Mouse (Mus musculus) left cerebral cortex, postnatal 25 days (tissue): ENCODE measurements around the gene Eapp. TPM values are rescaled to one million over a fixed set of nuclear protein-coding genes. Genes with fewer than 3 reads are reported as not detected.
"Not testable (repeated sequence)": the region's sequence is repeated elsewhere in the genome, so short reads cannot be mapped to it uniquely, and the experiment has no call there.

Experiments
- DNase-seq, 2 experiments: peaks; one replicate each; pipeline ENCODE4 v3.0.0; 2022; ENCODE audit warnings: low spot score in 2 of 2, mixed read lengths in 1 of 2
- intact Hi-C: fragments of 180-260 bp; cut with DNase I; formaldehyde crosslinking; loops from one replicate; pipeline ENCODE4 v1.15.1; 2025
- total RNA-seq, 2 experiments: library from RNA; stranded (reverse); gene quantifications; 2 replicates each; pipeline ENCODE4 v1.2.3; 2021

Gene Eapp
- total RNA-seq, 2 experiments from 2014 or later = 37.0 to 41.3 TPM

DNA sequence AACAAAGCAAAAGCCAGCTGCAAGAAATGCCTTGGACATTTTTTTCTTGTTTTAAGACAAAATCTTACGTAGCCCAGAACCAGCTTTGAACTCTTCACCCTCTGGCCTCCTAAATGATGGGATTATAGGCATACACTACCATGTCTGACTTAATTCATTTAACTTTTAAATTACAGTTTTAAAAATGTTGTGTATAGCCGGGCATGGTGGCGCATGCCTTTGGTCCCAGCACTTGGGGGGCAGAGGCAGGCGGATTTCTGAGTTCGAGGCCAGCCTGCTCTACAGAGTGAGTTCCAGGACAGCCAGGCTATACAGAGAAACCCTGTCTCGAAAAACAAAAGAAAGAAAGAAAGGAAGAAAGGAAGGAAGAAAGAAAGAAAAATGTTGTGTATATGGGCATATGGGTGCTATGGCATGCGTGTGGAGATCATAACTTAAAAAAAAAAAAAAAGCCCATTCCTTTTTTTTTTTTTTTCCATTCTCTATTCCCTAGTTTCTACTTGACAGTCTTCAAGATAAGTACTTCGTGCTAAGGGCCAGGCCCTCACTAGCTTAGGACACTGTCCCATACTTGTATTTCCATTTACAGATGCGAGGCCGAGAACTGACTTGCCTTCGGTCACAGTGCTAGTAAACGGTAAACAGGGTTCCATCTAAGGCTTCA is 718 bp downstream of the Eapp start:
- intact Hi-C loops = loop anchor here (10.0 kb wide), 1 partner anchor 50 kb away; no protein-coding TSS in a partner anchor
- no peak for DNase-seq

DNA sequence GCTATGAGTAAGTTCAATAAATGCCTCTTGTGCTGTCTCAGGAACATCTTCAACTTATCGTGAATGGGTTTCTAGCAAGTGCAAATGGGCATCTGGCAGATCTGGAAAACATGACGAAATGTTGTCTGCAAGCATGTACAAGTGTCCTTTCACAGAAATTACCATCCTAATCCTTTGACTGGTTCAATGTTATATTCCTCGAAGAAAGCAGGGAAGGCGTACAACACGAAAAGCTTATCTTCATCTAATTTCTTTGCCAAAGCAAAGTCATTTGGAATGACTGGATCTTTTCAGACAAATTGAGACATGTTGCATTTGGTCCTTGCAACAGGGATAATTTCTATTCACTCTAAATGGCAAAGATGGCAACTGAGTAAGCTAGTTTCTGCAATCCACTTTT is 6.6 kb downstream of the Eapp start:
- no peak for DNase-seq
- intact Hi-C loops = no loop called here

DNA sequence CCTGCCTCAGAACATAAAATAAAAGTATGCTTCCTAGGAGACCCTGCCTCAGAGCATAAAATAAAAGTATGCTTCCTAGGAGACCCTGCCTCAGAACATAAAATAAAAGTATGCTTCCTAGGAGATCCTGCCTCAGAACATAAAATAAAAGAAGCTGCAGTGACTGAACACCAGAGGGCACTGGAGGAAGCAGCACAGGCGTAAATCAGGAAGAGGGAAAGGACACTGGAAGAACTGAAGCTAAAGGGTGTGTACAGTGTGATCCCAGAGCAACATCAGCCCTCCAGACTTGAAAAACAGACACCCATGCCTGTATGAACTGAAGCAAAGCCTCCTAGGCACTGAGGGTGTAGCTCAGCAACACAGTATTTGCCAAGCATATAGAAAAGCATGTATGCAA is 12.5 kb downstream of the Eapp start:
- intact Hi-C loops = no loop called here

DNA sequence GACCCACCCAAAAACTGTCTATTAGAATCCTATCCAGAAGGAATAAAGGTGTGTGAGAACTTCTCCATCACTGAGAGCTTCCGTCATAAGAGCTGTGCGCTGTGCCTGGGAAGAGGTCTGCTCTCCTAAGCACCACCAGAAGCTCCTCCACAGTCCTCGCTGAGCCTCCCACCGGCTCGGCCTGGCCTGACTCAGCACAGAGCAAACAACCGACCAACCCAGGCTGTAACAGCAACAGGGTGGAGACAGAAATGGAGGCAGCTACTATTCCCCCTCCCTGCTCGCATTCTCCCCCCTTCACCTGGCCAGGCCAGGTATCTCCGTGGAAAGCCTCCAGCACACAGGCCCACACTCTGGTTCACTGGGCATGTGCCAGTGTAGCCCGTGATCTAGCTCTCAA is 19.0 kb downstream of the Eapp start:
- intact Hi-C loops = no loop called here

More for the DNA sequence above, 12.5 kb downstream of the Eapp start:
- no peak for DNase-seq

DNA sequence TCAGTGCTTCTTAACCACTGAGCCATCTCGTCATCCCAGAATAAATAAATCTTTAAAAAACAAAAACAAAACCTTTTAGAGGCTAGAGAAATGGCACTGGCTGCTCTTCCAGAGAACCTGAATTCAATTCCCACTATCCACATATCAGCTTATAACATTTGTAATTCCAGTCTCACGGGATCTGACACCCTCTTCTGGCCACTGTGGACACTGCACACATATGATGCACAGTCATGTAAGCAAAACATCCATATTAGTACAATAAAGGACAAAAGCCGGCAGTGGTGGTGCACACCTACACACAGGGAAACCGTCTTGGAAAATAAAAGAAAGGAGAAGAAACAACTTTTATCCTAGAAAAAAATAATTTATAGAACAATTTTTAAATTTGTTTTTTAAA is 20.3 kb downstream of the Eapp start:
- DNase-seq = no peak
- intact Hi-C loops = no loop called here

More for the DNA sequence above, 19.0 kb downstream of the Eapp start:
- no peak for DNase-seq

DNA sequence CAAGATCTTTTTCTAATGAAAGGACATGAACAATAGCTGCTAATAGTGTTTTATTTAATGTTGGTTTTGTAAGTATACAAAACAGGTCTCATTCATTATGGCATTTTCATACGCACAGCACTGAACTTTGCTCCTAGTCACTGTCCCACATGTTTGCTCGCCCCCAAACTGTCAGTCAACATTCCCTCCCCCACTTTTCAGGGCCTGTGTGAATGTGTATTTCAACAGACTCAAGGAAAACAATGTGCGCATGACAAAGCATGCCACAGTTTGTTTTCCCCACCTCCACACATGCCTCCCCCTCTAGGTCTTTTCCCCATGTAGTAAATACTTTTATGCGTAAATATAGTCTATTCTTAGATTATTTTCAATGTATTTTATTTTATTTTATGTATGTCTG is 24.4 kb downstream of the Eapp start:
- intact Hi-C loops = no loop called here
- DNase-seq = no peak

DNA sequence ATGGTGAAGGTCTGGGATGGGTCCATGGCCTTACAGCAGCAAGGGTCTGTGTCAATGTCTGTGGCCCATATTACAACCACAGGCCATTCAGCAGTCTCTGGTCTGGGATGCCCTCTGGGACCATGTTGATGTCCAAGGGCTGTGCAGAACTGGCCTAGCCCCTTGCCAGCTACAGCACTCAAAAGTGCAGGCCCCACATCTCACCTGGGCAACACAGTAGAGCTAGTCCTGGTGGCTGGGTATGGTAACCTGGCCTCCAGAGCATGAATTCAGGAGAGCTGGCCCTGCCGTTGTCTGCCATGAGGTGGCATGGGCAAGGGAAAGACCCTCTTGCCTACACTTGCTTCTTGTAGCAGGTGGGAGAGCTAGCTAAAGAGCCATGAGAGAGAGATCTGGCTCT is 27.6 kb downstream of the Eapp start:
- no peak for DNase-seq
- intact Hi-C loops = no loop called here

DNA sequence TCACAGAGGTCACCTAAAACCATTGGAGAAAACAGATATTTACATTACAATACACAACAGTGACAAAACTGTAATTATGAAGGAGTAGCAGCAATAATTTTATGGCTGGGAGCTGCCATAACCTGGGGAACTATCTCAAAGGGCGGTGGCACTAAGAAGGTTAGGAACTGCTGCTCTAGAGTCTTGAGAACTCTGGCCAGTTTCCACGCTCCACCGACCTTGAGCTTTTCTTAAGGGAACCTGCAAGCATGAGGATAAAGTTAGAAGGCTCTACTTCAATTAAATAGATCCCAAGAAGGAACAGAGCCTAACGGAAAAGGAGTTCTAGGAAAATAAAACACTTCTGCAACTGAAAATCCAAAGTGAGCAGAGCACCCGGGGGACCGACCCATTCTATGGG is 30.2 kb downstream of the Eapp start:
- intact Hi-C loops = no loop called here
- no peak for DNase-seq

DNA sequence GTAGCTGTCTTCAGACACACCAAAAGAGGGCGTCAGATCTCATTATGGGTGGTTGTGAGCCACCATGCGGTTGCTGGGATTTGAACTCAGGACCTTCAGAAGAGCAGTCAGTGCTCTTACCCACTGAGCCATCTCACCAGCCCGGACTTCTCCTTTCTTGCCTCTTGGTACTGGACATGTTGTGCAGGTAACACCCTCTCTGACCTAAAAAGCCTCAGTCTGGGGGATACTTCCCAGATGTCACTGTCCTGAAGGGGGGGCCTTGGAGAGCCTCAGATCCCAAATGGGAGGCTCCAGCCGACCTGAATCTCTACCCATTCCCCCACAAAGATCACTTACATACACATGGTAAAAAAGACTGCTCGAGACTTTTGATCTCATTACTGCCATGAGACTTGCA is 34.2 kb downstream of the Eapp start:
- intact Hi-C loops, DNase-seq: not testable (repeated sequence)

DNA sequence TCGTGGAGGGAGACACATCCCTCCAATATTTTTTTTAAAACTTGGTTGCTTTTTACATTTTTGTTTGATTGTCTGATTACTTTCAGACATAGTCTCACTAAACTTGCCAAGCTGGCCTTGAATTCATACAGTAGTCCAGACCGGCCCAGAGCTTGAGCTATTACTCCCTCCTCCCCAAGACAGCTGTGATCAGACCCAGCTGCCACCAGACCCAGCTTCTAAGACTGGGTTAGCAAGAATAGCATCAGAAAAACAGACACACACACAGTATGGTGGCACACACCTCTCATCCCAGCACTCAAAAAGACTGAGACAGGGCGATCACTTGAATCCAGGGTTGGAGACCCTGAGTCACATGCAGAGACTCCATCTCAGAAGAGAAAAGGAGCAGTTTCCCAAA is 35.8 kb downstream of the Eapp start:
- no peak for DNase-seq
- intact Hi-C loops = no loop called here

DNA sequence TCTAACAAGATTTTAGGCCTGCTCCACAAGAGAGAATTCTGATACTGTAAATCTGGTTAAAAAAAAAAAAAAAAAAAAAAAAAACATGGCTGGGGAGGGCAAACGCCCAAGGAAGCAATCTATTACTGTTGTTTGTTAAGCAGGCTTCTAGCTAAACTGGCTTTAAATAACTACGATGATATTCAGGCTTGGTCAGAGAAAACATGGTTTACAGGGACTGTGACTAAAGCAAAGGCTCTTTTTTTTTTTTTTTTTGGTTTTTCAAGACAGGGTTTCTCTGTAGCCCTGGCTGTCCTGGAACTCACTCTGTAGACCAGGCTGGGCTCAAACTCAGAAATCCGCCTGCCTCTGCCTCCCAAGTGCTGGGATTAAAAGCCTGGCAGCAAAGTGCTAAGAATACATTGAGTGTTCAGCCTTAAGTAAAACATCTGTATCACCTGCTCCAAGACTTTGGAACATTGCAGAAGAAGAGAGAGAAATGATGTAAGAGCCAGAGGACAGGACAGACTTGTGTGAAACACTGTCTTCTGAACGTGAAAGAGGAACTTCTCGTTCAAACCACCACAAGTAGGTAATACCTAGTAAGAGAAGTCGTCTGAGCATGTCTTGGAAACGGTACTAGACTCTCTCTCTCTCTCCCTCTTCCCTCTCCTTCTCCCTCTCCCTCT is 37.1 kb downstream of the Eapp start:
- DNase-seq = no peak
- intact Hi-C loops = no loop called here

DNA sequence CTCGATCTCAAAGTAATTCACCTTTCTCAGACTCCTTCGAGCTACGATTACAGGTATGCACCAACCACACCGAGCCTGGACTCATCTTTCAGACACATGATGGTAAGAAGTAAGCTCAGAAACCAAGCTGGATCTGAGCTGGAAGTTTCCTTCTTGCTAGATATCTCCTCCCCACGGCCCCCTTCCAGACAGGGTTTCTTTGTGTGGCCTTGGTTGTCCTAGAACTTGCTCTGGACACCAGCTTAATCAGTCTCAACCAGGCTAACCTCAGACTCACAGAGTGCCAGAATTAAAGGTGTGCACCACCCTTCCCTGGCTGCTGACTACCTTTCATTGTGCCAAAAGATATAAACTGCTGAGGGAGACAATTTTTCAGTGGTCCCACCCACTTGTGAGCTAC is 37.7 kb downstream of the Eapp start:
- intact Hi-C loops = no loop called here
- DNase-seq = no peak

DNA sequence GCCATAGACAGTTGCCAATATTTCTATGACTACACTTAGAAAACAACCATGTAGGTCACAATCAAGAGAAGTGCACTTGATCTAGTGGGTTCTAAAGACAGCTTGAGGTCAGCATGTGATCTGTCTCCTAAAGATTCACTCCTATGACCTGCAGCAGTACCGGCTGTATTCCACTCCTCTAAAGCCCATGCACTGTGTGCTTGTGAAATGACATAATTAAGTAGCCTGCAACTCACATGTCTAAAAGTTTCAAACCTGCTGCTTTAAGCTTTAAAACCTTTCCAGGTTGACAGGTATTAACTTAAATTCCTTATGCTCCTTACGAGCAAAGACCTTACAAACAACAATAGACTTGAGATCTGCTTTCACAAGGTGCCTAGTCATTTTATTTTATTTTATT is 38.5 kb downstream of the Eapp start:
- intact Hi-C loops = no loop called here
- DNase-seq = peak in 1 of 2 experiments; percentile 6

DNA sequence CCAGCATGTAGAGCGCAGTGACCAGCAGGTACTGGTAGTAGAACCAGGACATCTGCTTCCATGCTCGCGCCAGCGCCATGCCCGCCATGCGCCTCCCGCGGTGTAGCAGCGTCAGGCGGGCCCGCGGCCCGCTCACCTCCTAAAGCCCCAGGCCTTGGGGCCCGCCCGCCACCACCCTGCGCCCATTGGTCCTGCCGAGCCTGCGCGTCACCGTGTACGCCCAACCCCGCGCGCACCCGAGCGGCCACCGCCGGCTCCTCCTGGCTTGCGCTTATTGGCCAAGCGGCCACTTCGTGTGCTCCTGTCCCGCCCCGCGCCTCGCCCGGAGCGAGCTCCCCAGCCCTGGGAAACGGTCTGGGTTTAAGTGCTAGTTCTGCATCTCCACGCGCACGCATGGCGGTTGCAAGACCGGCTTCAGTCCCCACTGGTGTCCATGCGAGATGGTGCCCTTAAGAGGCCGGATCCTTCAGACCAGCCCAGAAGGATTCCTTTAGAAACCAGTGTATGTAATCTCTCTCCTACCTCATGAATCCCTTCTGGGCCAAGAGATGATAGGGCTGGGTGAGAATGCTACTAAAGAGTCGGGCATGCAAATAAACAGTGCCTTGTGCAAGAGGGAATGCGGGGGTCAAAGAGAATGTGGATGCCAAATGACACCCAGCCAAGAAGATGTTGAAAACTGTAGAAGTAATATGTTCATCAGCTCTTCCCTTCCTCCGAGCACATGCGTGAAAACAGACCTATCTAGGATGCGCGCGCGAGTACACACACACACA is 39.1 kb downstream of the Eapp start, which contains the start of gene Sptssa:
Gene Sptssa (minus strand): TSS at position 178 of the 776 bp plus-strand sequence.
- peak; percentile 95 to 98 for DNase-seq
- intact Hi-C loops = no loop called here

DNA sequence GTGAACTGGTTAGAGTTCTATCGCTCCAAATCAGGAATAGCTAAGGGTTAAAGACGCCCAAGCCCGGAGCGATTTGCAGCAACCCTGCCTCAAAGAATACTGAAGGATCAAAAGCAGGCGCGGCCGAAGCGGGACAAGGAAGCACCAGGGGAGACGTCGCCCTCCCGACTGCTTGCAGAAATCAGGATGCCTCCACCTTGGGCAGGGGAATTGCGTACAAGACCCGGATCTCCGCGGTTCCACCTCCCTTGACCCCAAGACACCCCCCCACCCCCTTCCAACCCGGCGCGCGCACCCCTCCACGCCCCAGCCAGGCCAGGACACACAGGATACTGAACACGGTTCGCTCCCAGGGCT is 39.7 kb downstream of the Eapp start:
- intact Hi-C loops = no loop called here
- no peak for DNase-seq

DNA sequence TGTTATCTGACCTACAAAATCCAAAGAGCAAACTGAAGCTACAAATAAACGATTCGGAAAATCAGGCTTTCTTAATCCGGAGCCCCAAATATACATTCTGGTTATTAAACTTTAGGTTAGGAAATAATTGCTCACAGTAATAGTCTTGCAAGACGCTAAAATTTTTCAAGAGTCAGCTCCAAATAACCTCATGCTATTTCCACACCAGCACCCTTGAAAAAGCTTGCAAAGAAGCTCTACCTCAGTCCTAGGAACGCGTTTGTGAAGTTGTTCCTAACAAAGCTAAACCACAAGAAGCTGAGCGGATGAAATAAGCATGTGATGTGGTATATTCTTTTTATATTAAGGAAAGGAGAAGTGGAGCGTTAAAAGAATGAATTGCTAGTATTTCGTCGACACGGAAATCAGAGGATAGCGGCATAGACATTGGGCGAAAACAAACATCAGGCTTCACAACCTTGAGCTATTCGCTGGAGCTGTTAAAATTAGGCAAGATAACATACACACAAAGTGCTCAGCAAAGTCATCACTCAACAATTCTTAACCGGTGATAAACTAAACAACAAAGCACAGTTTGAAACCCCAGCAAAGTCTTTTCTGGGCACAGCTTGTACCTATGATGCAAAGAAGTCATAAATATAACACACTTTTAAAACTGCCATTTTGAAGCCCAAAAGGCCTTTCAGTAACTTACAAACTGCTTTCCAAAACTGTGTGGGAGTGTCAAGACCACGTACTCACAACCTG is 40.2 kb downstream of the Eapp start:
- intact Hi-C loops = no loop called here

DNA sequence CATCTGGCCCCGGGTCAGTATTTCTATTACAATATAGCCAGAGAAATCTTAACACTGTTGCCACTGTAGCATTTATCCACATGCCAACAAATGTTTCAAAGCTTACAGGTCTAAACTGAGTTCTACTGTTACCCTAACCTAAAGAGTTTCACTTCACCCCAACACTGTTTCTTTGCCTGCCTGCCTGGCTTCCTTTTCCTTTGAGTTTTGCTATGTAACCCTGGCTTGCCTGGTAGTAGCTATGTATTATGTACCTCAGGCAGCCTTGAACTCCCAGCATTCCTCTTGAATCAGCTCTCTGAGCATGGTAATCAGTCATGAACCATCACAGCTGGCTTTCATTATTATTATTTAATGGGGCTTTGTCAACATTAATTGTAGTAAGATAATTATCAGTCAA is 41.0 kb downstream of the Eapp start:
- DNase-seq = no peak
- intact Hi-C loops = no loop called here

More for the DNA sequence above, 40.2 kb downstream of the Eapp start:
- peak; percentile 13 to 17 for DNase-seq

DNA sequence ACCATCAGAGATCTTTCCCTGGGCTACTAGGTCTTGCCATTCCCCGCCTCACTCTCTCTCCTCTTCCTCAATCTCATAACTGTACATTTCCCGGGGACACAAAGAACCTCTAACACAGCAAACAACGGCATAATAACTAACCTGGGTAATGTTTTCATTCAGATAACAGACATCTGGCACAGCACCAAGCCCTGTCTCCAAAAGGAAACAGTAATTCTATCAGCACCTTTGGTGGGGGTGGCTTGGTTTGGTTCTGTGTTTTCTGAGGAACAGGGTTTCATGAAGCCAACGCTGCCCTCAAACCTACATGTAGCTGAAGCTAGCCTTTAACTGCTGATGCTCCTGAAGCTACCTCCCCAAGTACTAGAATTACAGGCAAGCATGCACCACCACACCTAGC is 41.6 kb downstream of the Eapp start:
- intact Hi-C loops = no loop called here
- no peak for DNase-seq

DNA sequence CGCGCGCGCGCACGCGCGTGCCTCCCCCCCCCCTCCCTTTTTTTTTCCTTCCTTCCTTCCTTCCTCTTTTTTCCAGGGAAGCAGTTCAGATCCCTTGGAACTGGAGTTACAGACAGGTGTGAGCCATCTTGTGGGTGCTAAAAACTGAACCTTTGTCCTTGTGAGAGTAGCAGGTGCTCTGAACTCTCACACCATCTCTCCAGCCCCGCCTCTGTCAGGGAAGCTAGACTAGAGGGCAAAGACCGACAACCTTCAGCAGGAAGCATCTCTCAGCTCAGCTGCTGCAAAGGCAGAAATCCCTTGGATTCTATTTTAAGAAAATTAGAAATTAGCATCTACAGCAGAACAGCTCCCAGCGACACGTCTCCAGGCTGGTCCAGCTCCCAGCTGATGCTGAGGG is 43.4 kb downstream of the Eapp start:
- DNase-seq = peak in 1 of 2 experiments; percentile 10
- intact Hi-C loops = no loop called here

DNA sequence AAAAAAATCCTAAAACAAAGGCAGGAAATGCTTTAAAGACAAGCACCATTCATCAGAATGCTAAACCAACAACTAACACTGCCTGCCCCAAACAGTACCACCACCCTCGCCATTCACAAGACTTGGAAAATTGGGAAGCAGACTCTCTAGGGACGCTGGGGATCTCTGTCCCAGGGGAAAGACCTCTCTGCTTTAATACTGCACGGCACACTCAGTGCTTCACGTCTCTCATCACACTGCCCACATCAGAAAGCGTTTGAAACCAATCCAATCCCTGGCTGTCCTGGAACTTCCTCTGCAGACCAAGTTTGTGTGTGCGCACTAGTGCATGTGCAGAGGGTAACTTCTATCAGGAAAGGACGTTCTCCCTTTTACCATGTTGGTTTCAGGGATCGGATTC is 43.9 kb downstream of the Eapp start:
- intact Hi-C loops = no loop called here

More for the DNA sequence above, 43.9 kb downstream of the Eapp start:
- peak in 1 of 2 experiments; percentile 9 for DNase-seq
